Mouse (Mus musculus) heart, adult 11 months (tissue): ENCODE measurements around the gene 1700113H08Rik.

Source experiments
- DNase-seq: peaks from one replicate; pipeline ENCODE4 v3.0.0; 2022

1700113H08Rik gene

GRCm38 (mm10) chr10:87059447-87059846 is 1.6 kb downstream of the 1700113H08Rik start:
- DNase-seq, result peak; percentile 39

DNA sequence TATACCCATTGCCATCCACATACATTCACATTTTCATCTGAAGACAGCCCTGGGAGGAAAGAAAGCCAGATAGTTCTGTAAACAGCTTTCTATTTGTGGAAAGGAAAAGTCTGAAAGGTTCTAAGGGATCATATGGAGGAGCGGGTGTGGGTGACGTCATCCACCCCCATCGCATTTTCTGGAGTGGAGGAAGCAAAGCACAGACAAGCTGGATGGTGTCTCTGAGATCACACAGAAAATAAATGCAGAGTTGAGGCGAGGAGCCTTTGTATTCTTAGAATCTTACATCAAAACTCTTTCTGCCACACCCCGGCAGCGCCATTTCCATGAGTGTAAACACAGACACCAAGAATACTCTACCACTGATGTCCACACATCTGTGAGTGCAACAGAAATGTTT is 26.4 kb downstream of the 1700113H08Rik start:
- DNase-seq, result peak; percentile 15

- peak; percentile 63 for DNase-seq
These were observed 29.8 kb downstream of the 1700113H08Rik start for GRCm38 (mm10) chr10:87087646-87088045.

- no peak for DNase-seq
These were observed 36.4 kb downstream of the 1700113H08Rik start for GRCm38 (mm10) chr10:87094249-87094648.

GRCm38 (mm10) chr10:87098722-87099121 is 40.9 kb downstream of the 1700113H08Rik start:
- peak; percentile 22 for DNase-seq

- peak; percentile 80 for DNase-seq
These were observed 42.8 kb downstream of the 1700113H08Rik start for GRCm38 (mm10) chr10:87100668-87101067.

DNA sequence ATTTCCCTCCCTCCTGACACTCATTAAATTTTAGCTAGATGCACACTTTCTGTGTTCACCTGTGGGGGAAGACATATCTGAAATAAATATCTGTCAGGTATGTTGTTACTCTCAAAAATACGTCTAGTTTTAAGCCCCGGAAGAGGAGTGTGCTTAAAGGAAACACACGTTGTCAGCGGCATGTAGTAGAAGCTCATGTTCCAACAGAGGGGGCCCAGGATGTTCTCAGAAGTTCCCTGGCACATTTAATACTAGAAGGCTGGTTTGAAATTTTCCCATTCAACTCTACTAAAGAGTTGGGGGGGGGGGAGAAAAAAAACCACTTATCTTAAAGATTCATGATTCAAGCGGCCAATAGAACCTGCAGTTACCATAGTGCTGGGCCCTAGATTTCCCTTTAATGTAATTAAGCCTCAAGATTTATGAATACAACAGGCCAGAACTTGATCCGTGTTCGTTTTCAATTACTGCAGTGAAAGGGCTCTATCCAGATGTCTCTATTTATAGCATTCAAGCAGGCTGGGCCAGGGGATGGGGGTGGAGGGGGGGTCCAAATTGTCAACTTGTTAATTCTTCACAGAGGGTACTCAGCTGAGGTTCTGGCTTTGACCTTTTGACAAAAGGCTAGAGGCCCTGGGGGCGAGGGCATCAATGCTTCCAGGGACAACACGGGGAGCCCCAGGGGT is 43.6 kb downstream of the 1700113H08Rik start:
- peak; percentile 61 for DNase-seq

- no peak for DNase-seq
These were observed 44.1 kb downstream of the 1700113H08Rik start for GRCm38 (mm10) chr10:87101951-87102320.

- DNase-seq, result no peak
These were observed 44.6 kb downstream of the 1700113H08Rik start for GRCm38 (mm10) chr10:87102455-87102854.

DNA sequence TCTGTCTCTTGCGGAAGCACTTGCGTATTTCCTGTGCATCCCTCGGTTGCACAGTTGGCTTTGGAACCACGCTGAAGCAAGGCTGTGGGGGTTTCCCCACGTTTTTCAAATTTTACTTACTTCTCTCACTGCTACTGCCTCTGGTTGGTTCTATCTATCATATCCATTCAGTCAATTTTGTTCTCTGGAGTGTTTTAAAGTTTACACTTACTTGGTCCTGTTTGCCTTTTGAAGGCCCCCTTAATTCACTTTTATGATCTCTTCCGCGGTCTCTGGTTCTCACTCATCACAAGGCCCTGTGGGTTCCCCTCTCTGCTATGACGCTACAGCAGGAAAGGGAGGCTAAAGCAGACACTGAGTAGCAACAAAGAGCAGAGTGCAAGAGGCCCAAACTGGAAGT is 45.4 kb downstream of the 1700113H08Rik start:
- no peak for DNase-seq

DNA sequence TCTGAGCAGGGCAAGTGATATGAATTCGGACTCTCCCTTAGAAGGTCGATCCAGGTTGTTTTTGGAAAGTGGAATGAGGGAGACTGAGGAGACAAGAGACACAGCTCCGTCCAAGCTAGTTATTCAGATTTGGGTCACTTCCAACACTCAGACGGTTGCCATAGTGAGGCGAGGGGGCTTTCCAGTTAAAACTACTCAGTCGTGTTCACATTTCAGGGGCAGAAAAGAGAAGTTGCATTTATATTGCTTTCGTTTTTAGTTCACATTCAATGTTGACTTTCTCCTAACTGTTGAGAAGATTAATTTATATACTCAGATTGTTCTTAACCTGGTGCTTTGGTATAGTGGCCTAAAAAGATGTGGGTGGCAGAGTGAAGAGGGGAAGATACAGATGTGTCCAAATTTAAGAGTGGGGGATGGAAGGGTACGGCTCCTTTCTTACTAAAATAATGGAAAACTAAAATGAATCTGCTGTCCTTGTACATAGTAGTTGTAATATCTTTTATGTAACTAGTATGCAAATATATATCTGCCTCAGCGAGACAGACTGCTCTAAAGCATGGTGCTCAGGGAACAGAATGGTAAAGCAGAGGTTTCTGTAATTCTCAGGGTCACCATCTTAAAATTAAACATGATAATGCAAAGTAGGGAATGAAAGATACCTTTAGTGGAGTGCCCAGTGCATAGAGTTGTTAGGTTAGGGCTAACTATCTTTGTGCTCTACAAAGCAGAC is 49.9 kb downstream of the 1700113H08Rik start:
- DNase-seq, result no peak

GRCm38 (mm10) chr10:87108333-87108732 is 50.5 kb downstream of the 1700113H08Rik start:
- DNase-seq, result peak; percentile 36

DNA sequence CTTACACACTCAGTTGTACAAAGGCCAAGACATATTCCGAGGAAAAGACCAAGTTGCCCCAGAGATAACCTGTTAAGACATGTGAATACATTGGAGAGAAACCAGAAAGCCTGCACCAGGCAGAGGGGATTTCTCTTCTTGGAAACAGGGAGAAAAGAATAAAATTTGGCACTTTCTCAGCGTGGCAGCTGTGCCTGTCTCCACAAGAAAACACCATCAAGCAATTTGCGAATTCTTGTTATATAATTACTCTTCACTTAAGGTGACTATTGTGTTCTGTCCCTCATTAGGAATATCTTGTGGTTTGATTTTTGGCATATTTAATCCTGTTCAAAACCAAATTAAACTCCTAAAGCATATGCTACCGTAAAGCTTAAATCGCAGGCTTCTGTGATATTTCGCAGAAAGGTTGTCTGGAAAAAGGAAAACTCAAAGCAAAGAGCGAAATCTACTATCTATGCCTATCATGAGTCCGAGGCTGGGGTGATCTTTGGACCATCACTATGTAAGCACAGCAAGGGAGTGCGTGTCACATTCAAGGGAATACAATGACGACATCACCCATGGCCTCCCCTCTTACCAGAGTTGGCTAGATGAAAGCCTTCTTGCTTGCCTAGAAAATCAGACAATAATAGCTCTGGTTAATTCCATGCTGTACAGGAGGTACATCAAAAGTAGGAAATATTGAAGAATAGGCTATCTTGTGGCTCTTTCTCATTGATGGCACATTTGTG is 51.4 kb downstream of the 1700113H08Rik start:
- DNase-seq, result no peak

GRCm38 (mm10) chr10:87110909-87111308 is 53.1 kb downstream of the 1700113H08Rik start:
- DNase-seq, result no peak

- no peak for DNase-seq
These were observed 67.2 kb downstream of the 1700113H08Rik start for GRCm38 (mm10) chr10:87125094-87125493.

DNA sequence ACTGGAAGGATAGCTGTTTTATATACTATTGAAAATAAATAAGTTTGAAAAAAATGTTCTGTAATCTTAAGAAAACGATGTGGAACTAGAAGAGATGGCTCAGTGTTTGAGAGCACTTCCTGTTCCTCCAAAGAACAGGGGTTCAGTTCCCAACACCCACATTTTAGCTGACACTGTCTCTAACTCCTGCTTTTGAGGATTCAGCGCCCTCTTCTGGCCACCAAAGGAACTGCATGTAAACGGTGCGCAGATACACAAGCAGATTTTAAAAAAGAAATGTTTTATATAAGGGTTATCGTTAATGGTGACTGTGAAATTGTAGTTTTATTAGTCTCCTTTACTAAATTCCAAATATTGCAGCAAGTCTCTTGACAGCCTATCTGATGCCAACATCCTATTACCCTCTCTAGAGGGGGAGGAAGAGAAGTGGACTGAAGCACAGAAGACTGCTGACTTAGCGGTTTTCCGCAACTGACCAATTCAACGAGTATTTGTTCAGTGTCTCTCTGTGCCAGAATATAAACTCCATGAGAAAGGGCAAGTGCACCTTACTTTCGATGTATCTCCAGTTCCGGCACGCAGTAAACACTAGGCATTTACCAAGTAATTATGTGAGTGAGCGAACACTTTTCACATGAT is 68.5 kb downstream of the 1700113H08Rik start:
- no peak for DNase-seq

- DNase-seq, result no peak
These were observed 93.2 kb downstream of the 1700113H08Rik start for GRCm38 (mm10) chr10:87151050-87151449.

DNA sequence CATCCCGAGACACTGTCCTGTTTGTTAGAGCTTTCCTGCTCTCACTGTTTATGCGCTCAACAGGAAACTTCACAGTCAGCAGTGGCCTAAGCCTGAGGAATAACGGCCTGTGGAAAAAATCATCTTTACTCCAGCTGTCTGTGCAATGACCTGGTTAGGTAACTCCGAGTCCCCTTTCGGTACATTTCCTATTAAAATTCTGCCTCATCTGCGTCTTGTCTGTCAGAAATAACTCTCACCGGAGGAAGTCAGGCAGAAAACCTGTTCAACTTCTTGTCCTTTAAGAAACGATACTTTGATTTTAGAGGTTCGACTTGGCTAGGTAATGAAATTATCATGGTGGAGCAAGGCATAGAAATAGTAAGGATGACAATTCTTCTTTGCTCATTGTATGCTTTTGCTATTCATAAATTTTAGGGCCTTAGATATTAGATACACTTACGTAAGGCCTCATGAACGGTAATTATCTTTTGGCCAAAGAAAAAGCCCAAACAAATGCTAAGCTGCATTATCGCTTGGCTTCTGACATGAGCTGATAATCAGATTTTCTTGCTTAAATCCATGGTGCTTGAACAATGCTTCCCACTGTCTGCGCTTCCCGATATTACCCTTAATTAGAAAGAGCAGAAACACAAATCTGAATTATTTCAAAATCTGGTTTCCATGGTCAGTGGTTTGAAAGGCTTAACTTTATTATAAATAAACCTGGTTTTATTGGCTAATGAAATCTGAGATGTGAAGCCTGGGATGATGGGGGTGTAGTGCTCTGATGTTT is 96.1 kb downstream of the 1700113H08Rik start:
- no peak for DNase-seq

DNA sequence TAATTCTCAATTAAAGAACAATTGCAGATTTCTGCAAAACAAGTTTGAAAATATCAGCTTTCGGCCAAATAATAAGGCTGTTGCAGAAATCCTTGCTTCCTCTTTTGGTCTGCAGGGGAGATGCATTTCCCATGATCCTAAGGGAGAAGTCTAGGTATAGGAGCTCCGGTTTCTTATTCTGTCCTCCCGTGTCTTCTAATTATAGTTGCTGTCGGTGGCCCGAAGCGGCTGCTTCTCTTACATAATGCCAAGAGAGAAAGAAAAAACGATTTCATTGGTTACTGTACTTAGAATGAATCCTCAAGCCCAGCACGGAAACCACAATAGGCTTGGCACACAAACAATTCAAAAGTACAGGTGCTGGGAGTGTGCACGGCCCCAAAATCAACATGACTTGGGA is 101.9 kb downstream of the 1700113H08Rik start:
- DNase-seq, result no peak

GRCm38 (mm10) chr10:87196123-87196756 is 138.4 kb downstream of the 1700113H08Rik start:
- no peak for DNase-seq

DNA sequence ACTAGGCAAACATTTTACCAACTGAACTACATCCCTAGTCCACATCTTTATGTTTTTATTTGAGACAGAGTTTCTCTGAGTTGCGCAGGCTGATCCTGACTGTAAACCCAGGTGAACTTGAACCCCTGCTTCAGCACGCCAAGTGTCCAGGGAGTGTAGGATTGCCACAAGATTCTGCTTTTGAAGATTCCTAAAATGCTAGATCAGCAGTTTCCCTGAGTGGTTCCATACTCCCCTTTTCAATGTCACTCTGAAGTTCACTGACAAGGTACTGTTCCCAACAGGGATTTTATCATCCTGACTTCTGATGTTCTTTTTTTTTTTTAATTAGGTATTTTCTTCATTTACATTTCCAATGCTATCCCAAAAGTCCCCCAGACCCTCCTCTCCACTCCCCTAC is 140.9 kb downstream of the 1700113H08Rik start:
- no peak for DNase-seq

DNA sequence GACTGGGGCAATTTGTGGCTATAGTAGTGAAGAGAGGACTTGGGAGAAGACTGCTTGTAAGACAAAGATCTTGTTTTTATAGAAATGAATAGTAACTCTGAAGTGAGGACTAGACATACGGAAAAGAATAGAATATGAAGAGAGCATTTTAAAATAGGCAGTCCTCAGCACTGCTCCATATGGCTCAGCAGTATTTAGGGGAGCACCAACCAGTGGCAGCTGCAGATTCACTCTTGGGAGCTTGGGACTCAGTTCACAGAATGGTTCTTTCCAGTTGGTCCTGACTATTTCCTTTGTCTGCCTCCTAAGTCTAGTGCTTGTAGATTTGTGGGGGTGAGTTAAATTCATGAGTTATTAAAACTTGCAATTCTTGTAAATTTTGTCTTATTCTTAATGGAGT is 151.6 kb downstream of the 1700113H08Rik start:
- DNase-seq, result no peak
